Mouse (Mus musculus) thymus, adult 2 months (tissue): Measurements from ENCODE around the gene Gtf2a2.

Experiments
- CTCF ChIP-seq: fragments of 200-500 bp; IDR thresholded peaks from 2 replicates; pipeline ENCODE4 v1.5.1; 2012; ENCODE audit warnings: mild to moderate bottlenecking, control low read depth, low read length, moderate library complexity, borderline replicate concordance; ENCODE audit not compliant: control insufficient read depth, poor library complexity, insufficient read depth; ENCODE audit errors: extremely low read depth
- POLR2A ChIP-seq: fragments of 200-500 bp; IDR thresholded peaks from 2 replicates; pipeline ENCODE4 v1.6.1; 2012; ENCODE audit warnings: mild to moderate bottlenecking, low read length, control low read depth, moderate library complexity; ENCODE audit not compliant: control insufficient read depth, poor library complexity, insufficient read depth; ENCODE audit errors: extremely low read depth

- TF ChIP-seq POLR2A (no peak), CTCF (no peak)
Measured at GRCm38 (mm10) chr9:70007506-70008248, 4.7 kb upstream of the Gtf2a2 start.
